Mouse (Mus musculus) liver, embryonic 11.5 days (tissue): Measurements from ENCODE around the gene Lrguk. TPM values are rescaled to one million over a fixed set of nuclear protein-coding genes. Genes with fewer than 3 reads are reported as not detected.

Experiments used
- ATAC-seq: fragments of 200-750 bp; cut with Nextera tagmentation; replicated peaks from 2 replicates; pipeline ENCODE4 v1.8.0; 2017; ENCODE audit warnings: moderate number of reproducible peaks, mild to moderate bottlenecking, moderate TSS enrichment, moderate library complexity; ENCODE audit not compliant: low FRiP score
- DNase-seq: peaks from one replicate; pipeline ENCODE4 v3.0.0-alpha.2; 2017; ENCODE audit warnings: low spot score
- H3K27ac ChIP-seq: fragments of 300-500 bp; sonication (generic); 2 replicates; pipeline ENCODE4 v1.5.1; 2014; ENCODE audit warnings: mild to moderate bottlenecking, low read depth, low read length, control low read depth
- H3K27me3 ChIP-seq: fragments of 300-500 bp; sonication (generic); replicated peaks from 2 replicates; pipeline ENCODE4 v1.6.1; 2014; ENCODE audit warnings: low read length, mixed read lengths; ENCODE audit not compliant: control insufficient read depth, insufficient read depth
- H3K36me3 ChIP-seq: fragments of 300-500 bp; sonication (generic); 2 replicates; pipeline ENCODE4 v1.6.1; 2014; ENCODE audit warnings: mild to moderate bottlenecking, low read length, moderate library complexity, mixed read lengths; ENCODE audit not compliant: control insufficient read depth, insufficient read depth
- H3K4me1 ChIP-seq: fragments of 300-500 bp; sonication (generic); replicated peaks from 2 replicates; pipeline ENCODE4 v1.6.1; 2014; ENCODE audit warnings: low read length, mixed read lengths; ENCODE audit not compliant: control insufficient read depth, insufficient read depth
- H3K4me2 ChIP-seq: fragments of 300-500 bp; sonication (generic); 2 replicates; pipeline ENCODE4 v1.6.1; 2014; ENCODE audit warnings: mild to moderate bottlenecking, control low read depth, moderate library complexity
- H3K4me3 ChIP-seq: fragments of 300-500 bp; sonication (generic); 2 replicates; pipeline ENCODE4 v1.5.1; 2014; ENCODE audit warnings: low read depth, low read length, control low read depth
- H3K9ac ChIP-seq: fragments of 300-500 bp; sonication (generic); 2 replicates; pipeline ENCODE4 v1.6.1; 2014; ENCODE audit warnings: low read depth, low read length, control low read depth
- H3K9me3 ChIP-seq: fragments of 300-500 bp; sonication (generic); 2 replicates; pipeline ENCODE4 v1.6.1; 2016; ENCODE audit warnings: low read length, inconsistent platforms, mixed read lengths; ENCODE audit not compliant: control insufficient read depth
- WGBS: fragments of 180-500 bp; shearing (Covaris S2); extraction: QIAGEN DNeasy Blood & Tissue Kit; methylation state at CpG from one replicate; pipeline ENCODE4 v1.1.7; 2014; 5-methylcytosine and 5-hydroxymethylcytosine counted together
- polyA plus RNA-seq: library from polyadenylated mRNA; unstranded; fragments of >200 nt; fragmentation: Nextera tagmentation; extraction: Ambion mirVana; gene quantifications from 2 replicates; pipeline ENCODE4 v1.2.1, GENCODE M21; 2014

Gene Lrguk
- polyA plus RNA-seq, 1 experiment from 2014 or later, result 0.67 TPM

DNA sequence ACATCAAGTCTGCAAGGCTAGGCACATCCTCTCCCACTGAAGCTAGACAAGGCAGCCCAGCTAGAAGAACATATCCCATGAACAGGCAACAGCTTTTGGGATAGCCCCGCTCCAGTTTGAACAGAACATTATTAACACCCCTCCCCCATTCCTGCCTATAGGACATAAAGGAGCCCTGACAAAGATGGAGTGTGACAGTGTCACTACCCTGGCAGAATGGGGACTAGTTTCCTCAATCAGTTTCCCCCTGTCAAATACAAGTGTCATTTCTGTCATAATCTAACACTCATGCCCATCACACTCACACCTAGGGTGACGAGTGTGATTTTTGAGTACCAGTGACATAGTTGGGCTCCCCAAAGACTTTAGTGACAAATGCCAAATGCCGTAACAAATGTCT, 118.8 kb downstream of the Lrguk start:
- Histone ChIP-seq H3K27ac (no peak overlapping the region), H3K27me3 (no peaks in the 10 kb centered on the region), H3K9ac (no peak overlapping the region), H3K4me1 (no peaks in the 10 kb centered on the region), H3K4me2 (no peak overlapping the region), H3K4me3 (no peak overlapping the region), H3K9me3 (peaks cover 2% of the 10 kb centered on the region; the same call in 1 of the 2 replicates), H3K36me3 (no peaks in the 10 kb centered on the region)
- no peak for ATAC-seq
- DNase-seq, result no peak
- 84% methylated on average over 3 of the region's 3 CpGs for WGBS

DNA sequence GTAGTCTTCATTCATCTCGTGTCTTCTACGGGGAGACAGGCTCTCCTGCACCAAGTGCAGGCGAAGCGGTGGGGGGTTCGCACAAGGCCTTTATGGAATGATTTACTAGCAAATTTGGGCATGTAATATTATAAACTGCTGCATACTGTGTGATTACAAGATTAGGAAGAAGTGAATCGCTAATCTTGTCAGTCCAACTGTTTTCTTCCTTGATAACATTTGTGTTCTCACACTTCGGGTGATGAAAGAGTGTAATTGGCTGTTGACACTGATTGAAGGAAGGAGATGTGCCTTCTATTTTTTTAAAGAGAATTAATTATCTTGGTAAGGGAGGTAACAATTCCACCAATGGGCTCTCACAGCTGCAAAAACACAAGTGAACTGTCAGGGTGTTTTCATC, 119.4 kb downstream of the Lrguk start:
- WGBS, result 78% methylated on average over 7 of the region's 7 CpGs

DNA sequence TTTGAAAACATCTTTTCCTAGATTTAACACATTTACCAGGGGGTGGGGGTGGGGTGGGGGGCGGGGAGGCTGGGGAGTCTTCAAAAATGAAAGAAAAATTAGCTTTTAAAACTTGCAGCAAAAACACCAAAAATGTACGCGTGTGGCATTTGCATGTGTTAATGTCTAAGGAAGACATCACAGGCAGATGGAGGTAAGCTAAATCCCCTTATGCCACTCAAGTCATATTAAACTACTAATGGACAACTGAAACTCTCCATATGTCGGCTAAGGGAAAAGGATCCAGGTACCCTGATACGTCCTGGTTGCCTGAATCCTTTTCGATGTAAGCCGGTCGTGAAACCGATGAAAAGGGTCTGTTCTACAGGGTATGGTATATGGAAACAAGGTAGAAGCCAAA, 119.8 kb downstream of the Lrguk start:
- H3K27me3 ChIP-seq, result no peaks in the 10 kb centered on the region
- H3K27ac ChIP-seq, result no peak overlapping the region
- H3K4me2 ChIP-seq, result no peak overlapping the region
- peaks cover 2% of the 10 kb centered on the region; the same call in 1 of the 2 replicates for H3K9me3 ChIP-seq
- no peaks in the 10 kb centered on the region for H3K36me3 ChIP-seq
- WGBS, result 84% methylated on average over 9 of the region's 9 CpGs
- no peaks in the 10 kb centered on the region for H3K4me1 ChIP-seq
- H3K4me3 ChIP-seq, result no peak overlapping the region
- ATAC-seq, result no peak
- H3K9ac ChIP-seq, result no peak overlapping the region
- peak; percentile 8 for DNase-seq

More for the DNA sequence above, 119.4 kb downstream of the Lrguk start:
- no peaks in the 10 kb centered on the region for H3K4me1 ChIP-seq
- no peak overlapping the region for H3K4me2 ChIP-seq
- peaks cover 2% of the 10 kb centered on the region; the same call in 1 of the 2 replicates for H3K9me3 ChIP-seq
- H3K27me3 ChIP-seq, result no peaks in the 10 kb centered on the region
- no peak overlapping the region for H3K9ac ChIP-seq
- no peaks in the 10 kb centered on the region for H3K36me3 ChIP-seq
- ATAC-seq, result no peak
- no peak overlapping the region for H3K4me3 ChIP-seq
- DNase-seq, result no peak
- no peak overlapping the region for H3K27ac ChIP-seq

DNA sequence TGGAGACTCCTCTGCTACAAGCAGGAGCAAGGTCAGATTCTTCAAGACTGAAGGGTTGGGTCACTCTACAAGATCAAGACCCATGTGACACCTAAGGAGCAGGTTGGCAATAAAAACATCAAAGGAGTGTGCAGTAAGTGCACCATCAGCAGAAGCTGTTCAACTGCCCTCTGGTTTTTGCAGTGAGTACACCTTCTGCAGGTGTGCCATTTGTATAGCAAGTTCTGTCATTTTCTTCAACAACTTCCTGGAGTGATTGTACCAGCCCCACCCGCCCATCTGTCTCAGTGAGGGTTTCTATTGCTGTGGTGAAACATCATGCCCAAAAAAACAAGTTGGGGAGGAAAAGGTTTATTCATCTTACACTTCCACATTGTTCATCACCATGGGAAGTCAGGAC, 120.6 kb downstream of the Lrguk start:
- no peak overlapping the region for H3K9ac ChIP-seq
- WGBS, result 81% methylated on average over 1 of the region's 1 CpGs
- DNase-seq (no peak), ATAC-seq (no peak)
- no peaks in the 10 kb centered on the region for H3K36me3 ChIP-seq
- H3K4me1 ChIP-seq, result peaks cover 6% of the 10 kb centered on the region
- no peak overlapping the region for H3K27ac ChIP-seq
- no peak overlapping the region for H3K4me3 ChIP-seq
- no peak overlapping the region for H3K4me2 ChIP-seq
- no peaks in the 10 kb centered on the region for H3K27me3 ChIP-seq
- H3K9me3 ChIP-seq, result peaks cover 2% of the 10 kb centered on the region; the same call in 1 of the 2 replicates

DNA sequence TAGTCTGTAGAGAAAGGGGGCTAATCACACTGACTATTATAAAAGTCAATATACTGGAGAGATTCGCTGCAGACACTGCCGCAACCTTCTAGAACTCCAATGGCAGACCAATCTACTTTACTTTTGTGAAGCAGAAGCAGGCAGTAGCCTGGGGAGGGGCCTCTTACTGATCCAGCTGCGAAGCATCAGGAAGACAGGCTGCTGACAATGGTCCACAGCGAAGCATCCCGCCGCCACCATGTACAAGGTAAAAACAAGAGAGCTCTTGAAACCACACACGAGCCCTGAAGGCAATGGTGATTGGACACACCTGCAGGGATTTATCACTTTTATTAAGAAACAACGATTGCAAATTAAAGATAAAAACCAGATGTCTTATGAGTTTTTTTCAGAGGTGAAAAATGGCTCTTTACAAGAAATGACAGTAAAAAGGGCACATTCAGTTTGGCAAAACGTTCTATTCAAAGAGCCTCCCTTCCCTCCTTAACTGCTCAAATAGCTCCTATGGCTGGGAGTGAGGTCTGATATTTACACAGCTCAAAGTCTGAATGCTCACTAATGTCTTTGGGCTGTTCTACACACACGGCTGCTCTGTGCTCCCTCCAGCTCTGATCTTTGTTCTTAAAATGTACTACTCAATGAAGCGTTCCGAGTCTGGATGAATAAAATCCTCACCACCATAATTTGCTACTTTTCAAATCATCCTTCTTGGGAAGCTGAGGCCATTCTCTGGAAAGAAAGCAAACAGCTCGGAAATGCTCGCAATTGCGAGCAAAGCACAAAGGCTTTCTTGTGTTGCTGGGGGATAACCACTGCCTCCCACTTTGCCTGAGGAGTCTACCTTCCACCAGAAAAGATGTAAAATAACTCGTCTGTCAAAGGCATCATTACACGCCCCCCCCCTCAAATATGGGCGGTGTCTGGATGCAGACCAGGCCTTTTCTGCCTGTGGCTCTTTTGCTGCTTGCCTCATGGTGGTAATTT, 124.1 kb downstream of the Lrguk start:
- 75% methylated on average over 18 of the region's 18 CpGs for WGBS
- no peak for DNase-seq

DNA sequence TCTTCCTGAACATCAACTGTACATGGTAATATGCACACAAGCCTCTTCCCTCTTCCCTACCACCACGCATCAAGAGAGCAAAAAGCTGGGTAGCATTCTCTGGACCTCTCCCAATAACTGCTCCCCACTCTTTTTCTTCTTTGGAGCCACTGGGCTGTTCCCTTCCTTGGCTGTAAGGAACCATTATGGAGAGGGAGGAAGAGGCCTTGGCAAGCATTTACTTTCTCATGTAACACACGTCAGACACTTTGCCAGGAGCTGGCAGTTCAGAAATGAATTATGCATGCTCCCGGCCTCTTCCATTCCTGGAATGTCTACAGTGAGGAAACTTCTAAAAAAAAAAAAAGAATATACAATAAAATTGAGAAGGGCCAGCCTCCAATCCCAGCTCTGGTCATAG, 125.0 kb downstream of the Lrguk start:
- no peak overlapping the region for H3K4me2 ChIP-seq
- no peak overlapping the region for H3K27ac ChIP-seq
- H3K27me3 ChIP-seq, result no peaks in the 10 kb centered on the region
- H3K36me3 ChIP-seq, result peaks cover 10% of the 10 kb centered on the region; the same call in 1 of the 2 replicates
- peaks cover 27% of the 10 kb centered on the region for H3K4me1 ChIP-seq
- 69% methylated on average over 3 of the region's 3 CpGs for WGBS
- no peak for DNase-seq
- no peak for ATAC-seq
- no peak overlapping the region for H3K4me3 ChIP-seq
- H3K9me3 ChIP-seq, result no peaks in the 10 kb centered on the region
- H3K9ac ChIP-seq, result no peak overlapping the region

More for the DNA sequence above, 124.1 kb downstream of the Lrguk start:
- H3K36me3 ChIP-seq, result peaks cover 8% of the 10 kb centered on the region; the same call in 1 of the 2 replicates
- H3K4me2 ChIP-seq, result no peak overlapping the region
- H3K27me3 ChIP-seq, result no peaks in the 10 kb centered on the region
- no peak overlapping the region for H3K4me3 ChIP-seq
- no peak overlapping the region for H3K9ac ChIP-seq
- no peak overlapping the region for H3K27ac ChIP-seq
- no peak for ATAC-seq
- H3K4me1 ChIP-seq, result peaks cover 27% of the 10 kb centered on the region
- no peaks in the 10 kb centered on the region for H3K9me3 ChIP-seq

DNA sequence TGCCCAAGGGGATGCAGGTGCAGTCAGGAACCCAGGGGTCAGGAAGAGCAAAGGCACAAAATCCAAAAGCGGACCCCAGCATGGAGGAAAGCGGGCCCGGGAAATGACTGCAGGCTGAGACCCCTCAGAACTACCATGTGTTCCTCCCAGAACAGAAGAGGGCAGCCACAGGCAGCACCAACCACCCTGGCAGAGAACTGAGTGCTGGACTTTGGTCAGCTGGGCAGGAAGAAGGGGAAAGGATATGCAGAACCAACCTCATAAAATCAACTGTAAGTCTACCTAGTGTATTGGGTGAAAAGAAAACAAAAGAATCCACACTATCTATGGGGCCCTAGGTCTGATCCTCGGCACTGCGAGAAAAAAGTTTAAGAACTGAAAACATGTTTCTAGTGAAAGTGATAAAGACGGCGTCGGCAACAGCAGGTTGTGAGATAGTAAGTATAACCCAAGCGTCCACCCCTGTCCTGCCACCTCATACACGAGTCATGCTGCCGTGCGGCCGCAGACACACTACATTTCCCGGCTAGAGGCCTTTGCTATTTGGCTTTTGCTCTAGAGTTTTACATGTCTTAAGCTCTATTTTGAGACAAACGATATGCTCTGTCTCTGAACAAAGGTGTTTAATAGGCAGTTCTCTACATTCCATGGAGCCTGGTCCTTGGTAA, 126.0 kb downstream of the Lrguk start:
- Histone ChIP-seq H3K36me3 (peaks cover 11% of the 10 kb centered on the region; the same call in 1 of the 2 replicates), H3K4me2 (peak overlapping the region; percentile 47), H3K27ac (peak overlapping the region; percentile 70), H3K4me1 (peaks cover 27% of the 10 kb centered on the region), H3K9ac (peak overlapping the region; percentile 38), H3K9me3 (no peaks in the 10 kb centered on the region), H3K4me3 (no peak overlapping the region), H3K27me3 (no peaks in the 10 kb centered on the region)
- WGBS, result 57% methylated on average over 15 of the region's 15 CpGs
- no peak for DNase-seq
- peak; percentile 61 for ATAC-seq

DNA sequence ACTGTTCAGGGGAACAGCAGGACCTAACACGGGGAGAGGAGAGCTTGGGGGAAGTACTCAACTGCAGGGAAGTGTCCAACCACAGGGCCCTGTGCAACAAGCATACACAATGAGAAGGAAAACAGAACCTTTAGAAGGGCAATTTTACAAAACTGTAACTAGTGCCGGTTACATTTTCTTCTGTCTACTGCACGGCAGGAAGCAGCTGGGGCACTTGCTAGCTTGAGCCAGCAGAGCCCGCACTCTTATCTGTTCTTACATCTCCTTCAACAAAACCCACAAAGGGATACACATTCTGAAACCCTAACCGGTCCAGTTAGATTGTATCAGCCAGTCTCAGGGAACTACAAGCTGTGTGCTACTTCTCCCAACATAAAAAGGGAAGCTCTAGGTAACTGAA, 126.8 kb downstream of the Lrguk start:
- H3K9me3 ChIP-seq, result no peaks in the 10 kb centered on the region
- H3K4me3 ChIP-seq, result no peak overlapping the region
- H3K4me1 ChIP-seq, result peaks cover 32% of the 10 kb centered on the region
- H3K36me3 ChIP-seq, result peaks cover 11% of the 10 kb centered on the region; the same call in 1 of the 2 replicates
- ATAC-seq, result 0 out of 2 replicates have a peak, but pooled peaks have one; percentile 23
- H3K27me3 ChIP-seq, result no peaks in the 10 kb centered on the region
- H3K9ac ChIP-seq, result peak overlapping the region; percentile 38; the same call in 1 of the 2 replicates
- H3K4me2 ChIP-seq, result peak overlapping the region; percentile 47
- 32% methylated on average over 5 of the region's 5 CpGs for WGBS
- no peak for DNase-seq
- peak overlapping the region; percentile 70; the same call in 1 of the 2 replicates for H3K27ac ChIP-seq
